Mouse (Mus musculus) stomach, embryonic 16.5 days (tissue): Measurements from ENCODE around the gene Tent5b. TPM values are rescaled to one million over a fixed set of nuclear protein-coding genes. Genes with fewer than 3 reads are reported as not detected.
"Not testable (repeated sequence)": the region's sequence is repeated elsewhere in the genome, so short reads cannot be mapped to it uniquely, and the experiment has no call there.

ENCODE experiments used
- ATAC-seq: fragments of 200-750 bp; cut with Nextera tagmentation; 2 replicates; pipeline ENCODE4 v1.8.0; 2017; ENCODE audit warnings: moderate number of reproducible peaks, moderate TSS enrichment; ENCODE audit not compliant: insufficient read depth, low FRiP score
- H3K27ac ChIP-seq: fragments of 300-500 bp; sonication (generic); 2 replicates; pipeline ENCODE4 v1.5.1; 2014; ENCODE audit warnings: low read length
- H3K27me3 ChIP-seq: fragments of 300-500 bp; sonication (generic); 2 replicates; pipeline ENCODE4 v1.6.1; 2014; ENCODE audit warnings: low read length, control low read depth, mixed read lengths; ENCODE audit not compliant: control insufficient read depth, insufficient read depth
- H3K36me3 ChIP-seq: fragments of 300-500 bp; sonication (generic); 2 replicates; pipeline ENCODE4 v1.6.1; 2014; ENCODE audit warnings: low read length; ENCODE audit not compliant: control insufficient read depth, insufficient read depth
- H3K4me1 ChIP-seq: fragments of 300-500 bp; sonication (generic); 2 replicates; pipeline ENCODE4 v1.6.1; 2014; ENCODE audit warnings: low read length, control low read depth, mixed read lengths; ENCODE audit not compliant: control insufficient read depth, insufficient read depth
- H3K4me2 ChIP-seq: fragments of 300-500 bp; sonication (generic); 2 replicates; pipeline ENCODE4 v1.6.1; 2014; ENCODE audit warnings: low read depth, low read length, mixed read lengths
- H3K4me3 ChIP-seq: fragments of 300-500 bp; sonication (generic); replicated peaks from 2 replicates; pipeline ENCODE4 v1.5.1; 2014; ENCODE audit warnings: mild to moderate bottlenecking, low read length
- H3K9ac ChIP-seq: fragments of 300-500 bp; sonication (generic); 2 replicates; pipeline ENCODE4 v1.6.1; 2014; ENCODE audit warnings: low read length
- H3K9me3 ChIP-seq: fragments of 300-500 bp; sonication (generic); replicated peaks from 2 replicates; pipeline ENCODE4 v1.6.1; 2016; ENCODE audit warnings: low read length, control low read depth; ENCODE audit not compliant: control insufficient read depth
- WGBS: fragments of 180-500 bp; shearing (Covaris S2); extraction: QIAGEN DNeasy Blood & Tissue Kit; methylation state at CpG from one replicate; pipeline ENCODE4 v1.1.7; 2014; 5-methylcytosine and 5-hydroxymethylcytosine counted together
- polyA plus RNA-seq: library from polyadenylated mRNA; unstranded; fragments of >200 nt; fragmentation: Nextera tagmentation; extraction: Ambion mirVana; gene quantifications from 2 replicates; pipeline ENCODE4 v1.2.1, GENCODE M21; 2015

The Tent5b gene
- polyA plus RNA-seq, 1 experiment from 2014 or later: 7.9 TPM

DNA sequence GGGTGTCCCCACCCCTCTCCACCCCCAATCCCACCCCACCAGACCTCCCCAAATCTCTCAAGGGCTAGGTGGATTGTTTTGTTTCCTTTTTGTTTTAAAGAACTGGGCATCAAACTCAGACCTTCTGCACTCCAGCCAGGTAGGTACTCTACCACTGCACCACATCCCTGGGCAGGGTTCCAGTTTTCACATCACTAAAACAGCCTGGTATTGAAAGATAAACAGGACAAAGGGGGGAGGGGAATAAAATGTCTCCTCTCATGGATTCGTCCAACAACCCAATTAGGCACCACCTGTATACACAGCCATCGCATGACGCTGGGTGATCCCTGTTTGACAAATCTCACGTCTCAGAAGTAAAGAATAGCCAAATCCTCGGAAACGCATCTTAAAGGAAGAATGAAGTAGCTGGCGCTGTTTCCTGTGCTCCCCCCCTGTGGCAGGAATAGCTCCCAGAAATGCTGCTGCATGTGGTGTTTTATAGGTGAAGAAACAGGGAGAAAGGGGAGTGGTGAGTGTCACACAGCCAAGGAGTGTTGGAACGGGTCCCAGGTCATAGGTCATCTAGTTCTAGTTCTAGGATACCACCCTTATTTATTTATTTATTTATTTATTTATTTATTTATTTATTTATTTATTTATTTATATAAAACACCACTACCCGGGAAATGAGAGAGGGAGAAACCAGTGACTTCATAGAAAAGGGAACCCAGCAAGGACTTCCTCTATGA is 25.0 kb downstream of the Tent5b start:
- Histone ChIP-seq H3K36me3 (no peaks in the 10 kb centered on the region), H3K9me3 (no peaks in the 10 kb centered on the region), H3K9ac (no peak overlapping the region), H3K4me1 (no peaks in the 10 kb centered on the region), H3K27me3 (peaks cover 11% of the 10 kb centered on the region), H3K4me3 (no peak overlapping the region), H3K27ac (no peak overlapping the region), H3K4me2 (no peak overlapping the region)
- no peak for ATAC-seq
- 59% methylated on average over 9 of the region's 9 CpGs for WGBS

DNA sequence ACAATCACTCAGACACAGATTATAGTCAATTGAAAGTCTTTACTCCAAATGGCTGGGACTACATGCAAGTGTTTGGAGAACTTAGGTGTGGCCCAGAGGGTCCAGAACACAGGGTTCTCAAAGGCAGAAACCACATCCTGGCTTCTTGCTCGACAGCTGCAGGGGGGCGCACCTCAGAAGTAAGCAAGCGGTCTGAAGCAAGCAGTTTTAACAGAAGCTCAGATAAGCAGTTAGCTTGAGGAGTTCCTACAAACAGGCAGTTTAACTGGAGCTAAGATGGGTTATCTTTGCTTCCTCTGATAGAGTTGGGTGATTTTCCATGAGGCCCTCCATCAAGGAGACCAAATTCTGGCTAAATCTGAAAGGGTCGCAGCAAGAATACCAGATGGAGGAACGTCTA is 26.6 kb downstream of the Tent5b start:
- no peak for ATAC-seq
- Histone ChIP-seq H3K9me3 (no peaks in the 10 kb centered on the region), H3K36me3 (no peaks in the 10 kb centered on the region), H3K9ac (no peak overlapping the region), H3K4me3 (no peak overlapping the region), H3K4me2 (no peak overlapping the region), H3K27me3 (peaks cover 2% of the 10 kb centered on the region; the same call in 1 of the 2 replicates), H3K27ac (no peak overlapping the region), H3K4me1 (no peaks in the 10 kb centered on the region)
- 53% methylated on average over 5 of the region's 5 CpGs for whole genome bisulfite sequencing

DNA sequence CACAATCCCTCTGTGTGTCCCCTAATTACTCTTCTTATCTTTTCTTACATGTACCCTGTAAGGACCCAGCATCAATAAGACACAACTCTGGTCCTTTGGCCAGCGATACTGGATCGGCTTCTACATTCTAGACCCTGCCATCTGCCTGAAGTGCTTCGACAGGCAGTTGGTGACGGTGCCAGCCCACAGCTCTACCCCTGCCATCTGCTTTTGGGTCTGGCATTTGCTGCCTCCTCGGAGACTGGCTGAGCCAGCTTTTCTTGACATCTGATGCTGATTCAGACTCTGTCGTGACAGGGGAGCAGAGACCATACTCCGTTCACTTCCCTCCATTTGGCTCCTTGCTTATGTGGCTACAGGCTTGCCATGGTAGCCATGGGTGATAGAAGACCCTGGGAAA is 29.1 kb downstream of the Tent5b start:
- no peak for ATAC-seq
- no peak overlapping the region for H3K4me2 ChIP-seq
- no peaks in the 10 kb centered on the region for H3K4me1 ChIP-seq
- no peaks in the 10 kb centered on the region for H3K9me3 ChIP-seq
- 86% methylated on average over 7 of the region's 7 CpGs for WGBS
- no peaks in the 10 kb centered on the region for H3K36me3 ChIP-seq
- H3K4me3 ChIP-seq: no peak overlapping the region
- no peaks in the 10 kb centered on the region for H3K27me3 ChIP-seq
- no peak overlapping the region for H3K27ac ChIP-seq
- no peak overlapping the region for H3K9ac ChIP-seq

DNA sequence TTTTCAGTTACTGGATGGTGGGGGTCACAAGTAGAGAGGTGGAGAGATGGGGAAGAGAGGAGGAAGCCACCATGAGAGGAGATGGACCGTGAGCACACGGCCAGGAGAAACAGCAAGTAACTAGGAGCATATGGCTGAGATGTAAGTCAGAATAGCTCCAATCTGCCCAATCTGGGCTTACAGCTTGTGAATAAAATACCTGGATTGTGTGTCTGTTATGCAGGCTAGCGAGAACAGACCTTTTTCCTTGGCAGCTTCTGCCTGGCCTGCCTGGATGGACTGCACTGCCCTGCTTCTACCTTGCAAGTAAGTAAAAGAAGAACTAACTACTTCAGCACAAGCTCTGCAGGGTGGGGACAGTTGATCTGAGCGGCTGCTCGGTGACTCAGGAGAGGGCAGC is 31.1 kb downstream of the Tent5b start:
- Histone ChIP-seq H3K4me3 (no peak overlapping the region), H3K9me3 (no peaks in the 10 kb centered on the region), H3K9ac (no peak overlapping the region), H3K27ac (no peak overlapping the region), H3K4me2 (no peak overlapping the region), H3K36me3 (no peaks in the 10 kb centered on the region), H3K4me1 (no peaks in the 10 kb centered on the region), H3K27me3 (no peaks in the 10 kb centered on the region)
- 76% methylated on average over 5 of the region's 5 CpGs for WGBS
- ATAC-seq: no peak

DNA sequence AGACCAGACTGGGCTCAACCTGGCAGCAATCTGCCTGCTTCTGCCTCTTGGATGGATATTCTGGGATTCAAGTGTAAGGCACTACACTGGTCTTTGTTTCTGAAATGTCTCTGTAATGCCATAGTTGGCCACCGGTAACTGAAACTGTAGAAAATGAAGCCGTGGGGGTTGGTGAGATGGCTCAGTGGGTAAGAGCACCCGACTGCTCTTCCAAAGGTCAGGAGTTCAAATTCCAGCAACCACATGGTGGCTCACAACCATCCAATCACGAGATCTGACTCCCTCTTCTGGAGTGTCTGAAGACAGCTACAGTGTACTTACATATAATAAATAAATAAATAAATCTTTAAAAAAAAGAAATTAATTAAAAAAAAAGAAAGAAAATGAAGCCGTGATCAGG is 32.6 kb downstream of the Tent5b start:
- not testable (repeated sequence) for H3K4me1 ChIP-seq, H3K9me3 ChIP-seq, ATAC-seq, H3K4me2 ChIP-seq, H3K36me3 ChIP-seq, H3K4me3 ChIP-seq, H3K27me3 ChIP-seq, H3K9ac ChIP-seq, H3K27ac ChIP-seq
- WGBS: 54% methylated on average over 4 of the region's 5 CpGs

DNA sequence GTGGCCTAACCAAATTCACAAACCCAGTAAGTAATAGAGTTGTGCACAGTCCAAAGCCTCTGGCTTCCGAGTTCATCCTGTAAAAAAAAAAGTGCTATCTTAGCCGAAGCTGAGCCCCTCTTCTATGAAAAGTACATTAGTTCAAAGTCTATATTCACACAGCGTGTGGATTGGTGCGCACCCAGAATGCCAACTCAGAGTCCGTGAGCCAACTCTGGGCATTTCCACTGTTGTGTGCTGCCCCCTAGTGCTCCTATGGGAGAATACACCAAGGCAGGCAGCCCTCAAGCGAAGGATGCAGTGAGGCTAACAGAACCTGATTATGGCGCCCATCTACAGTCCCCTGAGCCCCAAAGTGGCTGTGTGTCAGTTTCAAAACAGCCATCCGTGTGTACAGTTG is 33.0 kb downstream of the Tent5b start:
- peak; percentile 58; the same call in 1 of the 2 replicates for ATAC-seq
- Histone ChIP-seq H3K27me3 (no peaks in the 10 kb centered on the region), H3K4me2 (no peak overlapping the region), H3K9me3 (no peaks in the 10 kb centered on the region), H3K4me1 (no peaks in the 10 kb centered on the region), H3K27ac (no peak overlapping the region), H3K36me3 (no peaks in the 10 kb centered on the region), H3K4me3 (no peak overlapping the region), H3K9ac (no peak overlapping the region)
- 13% methylated on average over 8 of the region's 8 CpGs for WGBS

DNA sequence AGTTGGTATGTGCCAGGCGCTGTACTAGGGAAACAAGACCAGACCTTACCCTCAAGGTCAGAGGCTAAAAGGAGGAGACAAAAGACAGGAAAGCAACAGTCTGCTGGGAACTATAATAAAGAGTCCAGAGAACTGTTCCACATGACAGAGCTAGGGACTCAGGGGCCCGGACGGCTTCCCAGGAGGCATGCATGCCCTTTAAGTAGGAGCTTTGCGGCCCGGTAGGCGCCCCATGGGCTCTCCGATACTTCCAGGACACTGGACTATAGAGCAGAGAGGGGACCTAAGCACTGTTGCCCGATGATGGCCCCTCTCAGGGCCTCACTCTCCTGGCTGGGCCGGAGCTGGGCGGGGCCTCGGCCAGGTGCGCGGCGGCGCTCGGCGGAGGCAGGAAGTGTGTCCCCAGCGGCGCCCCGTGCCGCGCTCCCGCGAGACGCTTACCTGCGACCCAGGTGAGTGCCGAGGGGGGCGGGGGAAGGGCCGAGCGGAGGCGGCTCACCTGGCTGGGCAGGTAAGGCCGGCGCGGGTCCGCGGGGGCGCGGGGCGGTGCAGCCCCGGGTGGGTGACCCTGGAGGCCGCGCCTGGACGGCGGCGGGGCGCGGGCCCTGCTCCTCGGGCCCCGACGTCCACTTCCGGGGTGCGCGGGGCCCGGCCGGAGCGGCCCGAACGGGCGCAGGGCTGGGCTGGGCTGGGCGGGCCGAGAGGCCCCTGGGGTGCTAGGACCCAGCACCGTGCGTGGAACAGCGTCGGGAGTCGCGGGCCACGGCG is 38.9 kb downstream of the Tent5b start, which contains the start of gene Kdf1:
Gene Kdf1 (plus strand): TSS at position 363 of the 768 bp plus-strand sequence.
- H3K27me3 ChIP-seq: peaks cover 24% of the 10 kb centered on the region
- WGBS: 4% methylated on average over 65 of the region's 69 CpGs
- peak; percentile 94 for ATAC-seq

DNA sequence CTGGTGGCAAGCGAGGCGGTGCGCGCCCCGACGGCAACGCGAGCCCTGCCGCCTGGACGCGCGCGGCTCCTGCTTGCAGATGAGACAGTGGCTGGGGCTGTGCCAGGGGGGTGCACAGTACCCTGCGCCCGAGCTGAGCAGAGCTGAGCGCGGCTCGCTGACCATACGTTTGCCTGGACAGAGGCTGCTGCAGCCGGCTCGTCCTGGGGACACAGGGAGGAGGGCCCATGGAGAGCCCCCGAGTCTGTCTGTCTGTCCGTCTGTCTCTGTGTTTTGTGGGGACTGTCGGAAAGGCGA is 39.4 kb downstream of the Tent5b start:
- H3K27ac ChIP-seq: peak overlapping the region; percentile 48; the same call in 1 of the 2 replicates
- WGBS: 4% methylated on average over 25 of the region's 25 CpGs

More for the DNA sequence above, 38.9 kb downstream of the Tent5b start, which contains the start of gene Kdf1:
- H3K27ac ChIP-seq: peak within 1 kb of the TSS; percentile 48
- peaks cover 8% of the 10 kb centered on the region for H3K4me1 ChIP-seq
- peak within 1 kb of the TSS; percentile 60 for H3K4me3 ChIP-seq
- H3K9me3 ChIP-seq: no peaks in the 10 kb centered on the region
- H3K4me2 ChIP-seq: peak within 1 kb of the TSS; percentile 44
- no peaks in the 10 kb centered on the region for H3K36me3 ChIP-seq
- H3K9ac ChIP-seq: peak within 1 kb of the TSS; percentile 84

DNA sequence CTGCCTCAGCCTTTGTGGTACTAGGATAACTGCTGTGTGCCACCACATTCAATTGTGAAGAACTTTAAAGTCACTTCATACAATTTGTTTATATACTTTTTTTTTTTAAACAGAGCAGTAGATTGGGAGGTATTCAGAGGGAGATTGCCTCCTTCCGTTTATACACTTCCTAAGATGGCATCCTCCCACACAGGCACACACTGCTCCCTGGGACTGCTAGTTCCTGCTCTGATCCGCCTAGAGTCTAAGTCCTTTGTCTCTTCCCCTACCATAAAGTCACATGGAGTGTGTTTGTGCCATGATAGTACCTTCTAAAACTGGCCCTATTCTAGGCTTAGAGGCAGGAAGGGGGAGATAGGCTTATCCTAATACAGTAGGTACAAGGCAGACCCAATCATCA is 41.6 kb downstream of the Tent5b start:
- Histone ChIP-seq H3K27ac (no peak overlapping the region), H3K27me3 (peaks cover 24% of the 10 kb centered on the region), H3K4me3 (no peak overlapping the region), H3K36me3 (no peaks in the 10 kb centered on the region), H3K4me1 (peaks cover 8% of the 10 kb centered on the region), H3K9ac (no peak overlapping the region), H3K4me2 (no peak overlapping the region), H3K9me3 (no peaks in the 10 kb centered on the region)
- 54% methylated on average over 2 of the region's 2 CpGs for WGBS
- no peak for ATAC-seq

More for the DNA sequence above, 39.4 kb downstream of the Tent5b start:
- Histone ChIP-seq H3K4me3 (peak overlapping the region; percentile 60), H3K27me3 (peaks cover 24% of the 10 kb centered on the region), H3K4me1 (peaks cover 8% of the 10 kb centered on the region), H3K9ac (peak overlapping the region; percentile 84), H3K4me2 (peak overlapping the region; percentile 44), H3K36me3 (no peaks in the 10 kb centered on the region), H3K9me3 (no peaks in the 10 kb centered on the region)
- no peak for ATAC-seq
